Mouse (Mus musculus): ENCODE results near the gene Pold3.
"Not testable (repeated sequence)": the region's sequence is repeated elsewhere in the genome, so short reads cannot be mapped to it uniquely, and the experiment has no call there.

Pold3 gene

GRCm38 (mm10) chr7:100111506-100111905 is 9.9 kb downstream of the Pold3 start:
- DNase-seq (ENCODE audit: low spot score in 2 of 2), result no peak

GRCm38 (mm10) chr7:100108341-100108740 is 13.0 kb downstream of the Pold3 start:
- DNase-seq (ENCODE audit: low spot score in 2 of 2), result no peak

GRCm38 (mm10) chr7:100104677-100105076 is 16.7 kb downstream of the Pold3 start:
- no peak for DNase-seq (ENCODE audit: low spot score in 2 of 2)

- no peak for DNase-seq (ENCODE audit: low spot score in 2 of 2)
Measured at GRCm38 (mm10) chr7:100100031-100100595, 21.3 kb downstream of the Pold3 start.

GRCm38 (mm10) chr7:100086891-100087290 is 34.5 kb downstream of the Pold3 start:
- DNase-seq (ENCODE audit: low spot score in 2 of 2), result no peak

- no peak for DNase-seq (ENCODE audit: low spot score in 2 of 2)
Measured at GRCm38 (mm10) chr7:100086159-100086755, 35.1 kb downstream of the Pold3 start.

- no peak for DNase-seq (ENCODE audit: low spot score in 2 of 2)
Measured at GRCm38 (mm10) chr7:100083812-100084211, 37.6 kb downstream of the Pold3 start.

GRCm38 (mm10) chr7:100082836-100083235 is 38.5 kb downstream of the Pold3 start:
- DNase-seq (ENCODE audit: low spot score in 2 of 2), result no peak

GRCm38 (mm10) chr7:100080087-100080781 is 41.1 kb downstream of the Pold3 start:
- no peak for DNase-seq (ENCODE audit: low spot score in 2 of 2)

- DNase-seq (ENCODE audit: low spot score in 2 of 2), result no peak
Measured at GRCm38 (mm10) chr7:100077071-100077470, 44.3 kb downstream of the Pold3 start.

GRCm38 (mm10) chr7:100076296-100076695 is 45.1 kb downstream of the Pold3 start:
- no peak for DNase-seq (ENCODE audit: low spot score in 2 of 2)

GRCm38 (mm10) chr7:100073959-100074358 is 47.4 kb downstream of the Pold3 start:
- no peak for DNase-seq (ENCODE audit: low spot score in 2 of 2)

- DNase-seq (ENCODE audit: low spot score in 2 of 2), result not testable (repeated sequence)
Measured at GRCm38 (mm10) chr7:100052991-100053390, 68.4 kb downstream of the Pold3 start.

- no peak for DNase-seq (ENCODE audit: low spot score in 2 of 2)
Measured at GRCm38 (mm10) chr7:100051904-100052303, 69.5 kb downstream of the Pold3 start.

GRCm38 (mm10) chr7:100046486-100046885 is 74.9 kb downstream of the Pold3 start:
- no peak for DNase-seq (ENCODE audit: low spot score in 2 of 2)

- DNase-seq (ENCODE audit: low spot score in 2 of 2), result no peak
Measured at GRCm38 (mm10) chr7:100043605-100044031, 77.7 kb downstream of the Pold3 start.

- DNase-seq (ENCODE audit: low spot score in 2 of 2), result no peak
Measured at GRCm38 (mm10) chr7:100043096-100043495, 78.3 kb downstream of the Pold3 start.

GRCm38 (mm10) chr7:100042120-100042519 is 79.2 kb downstream of the Pold3 start:
- DNase-seq (ENCODE audit: low spot score in 2 of 2), result no peak

- no peak for DNase-seq (ENCODE audit: low spot score in 2 of 2)
Measured at GRCm38 (mm10) chr7:100036495-100036894, 84.9 kb downstream of the Pold3 start.

- no peak for DNase-seq (ENCODE audit: low spot score in 2 of 2)
Measured at GRCm38 (mm10) chr7:100036050-100036449, 85.3 kb downstream of the Pold3 start.

GRCm38 (mm10) chr7:100034815-100035463 is 86.4 kb downstream of the Pold3 start:
- DNase-seq (ENCODE audit: low spot score in 2 of 2), result no peak

- DNase-seq (ENCODE audit: low spot score in 2 of 2), result no peak
Measured at GRCm38 (mm10) chr7:100033672-100034071, 87.7 kb downstream of the Pold3 start.

All from frontal cortex, postnatal 25 days (tissue).